Mouse (Mus musculus) kidney, embryonic 14.5 days (tissue): ENCODE measurements around the gene Rangrf. TPM values are rescaled to one million over a fixed set of nuclear protein-coding genes. Genes with fewer than 3 reads are reported as not detected.
"Not testable (repeated sequence)": the region's sequence is repeated elsewhere in the genome, so short reads cannot be mapped to it uniquely, and the experiment has no call there.

Experiments
- ATAC-seq: fragments of 200-750 bp; cut with Nextera tagmentation; 2 replicates; pipeline ENCODE4 v1.8.0; 2017; ENCODE audit warnings: moderate number of reproducible peaks, mild to moderate bottlenecking, moderate TSS enrichment, moderate library complexity; ENCODE audit not compliant: low FRiP score, low TSS enrichment
- H3K27ac ChIP-seq: fragments of 300-500 bp; sonication (generic); 2 replicates; pipeline ENCODE4 v1.5.1; 2014; ENCODE audit warnings: low read depth, mild to moderate bottlenecking, low read length, moderate library complexity, mixed read lengths
- H3K27me3 ChIP-seq: fragments of 300-500 bp; sonication (generic); 2 replicates; pipeline ENCODE4 v1.6.1; 2014; ENCODE audit warnings: mild to moderate bottlenecking, low read length; ENCODE audit not compliant: control insufficient read depth, insufficient read depth
- H3K36me3 ChIP-seq: fragments of 300-500 bp; sonication (generic); 2 replicates; pipeline ENCODE4 v1.6.1; 2014; ENCODE audit warnings: low read length, mixed read lengths; ENCODE audit not compliant: control insufficient read depth, insufficient read depth
- H3K4me1 ChIP-seq: fragments of 300-500 bp; sonication (generic); 2 replicates; pipeline ENCODE4 v1.6.1; 2014; ENCODE audit warnings: low read length, mixed read lengths; ENCODE audit not compliant: control insufficient read depth, insufficient read depth
- H3K4me2 ChIP-seq: fragments of 300-500 bp; sonication (generic); replicated peaks from 2 replicates; pipeline ENCODE4 v1.6.1; 2014; ENCODE audit warnings: low read depth, mild to moderate bottlenecking, low read length
- H3K4me3 ChIP-seq: fragments of 300-500 bp; sonication (generic); 2 replicates; pipeline ENCODE4 v1.5.1; 2014; ENCODE audit warnings: mild to moderate bottlenecking, low read length
- H3K9ac ChIP-seq: fragments of 300-500 bp; sonication (generic); 2 replicates; pipeline ENCODE4 v1.6.1; 2014; ENCODE audit warnings: low read depth, mild to moderate bottlenecking, low read length, moderate library complexity
- H3K9me3 ChIP-seq: fragments of 300-500 bp; sonication (generic); 2 replicates; pipeline ENCODE4 v1.6.1; 2016; ENCODE audit warnings: low read length; ENCODE audit not compliant: control insufficient read depth
- WGBS: fragments of 180-500 bp; shearing (Covaris S2); extraction: QIAGEN DNeasy Blood & Tissue Kit; methylation state at CpG from one replicate; pipeline ENCODE4 v1.1.7; 2014; 5-methylcytosine and 5-hydroxymethylcytosine counted together
- polyA plus RNA-seq: library from polyadenylated mRNA; unstranded; fragments of >200 nt; fragmentation: Nextera tagmentation; extraction: Ambion mirVana; gene quantifications from 2 replicates; pipeline ENCODE4 v1.2.1, GENCODE M21; 2014

Rangrf gene
- polyA plus RNA-seq, 1 experiment from 2014 or later, result 68.7 TPM

GRCm38 (mm10) chr11:68987365-68987882, 12.4 kb upstream of the Rangrf start:
- Histone ChIP-seq H3K4me3 (no peak overlapping the region), H3K36me3 (peaks cover 63% of the 10 kb centered on the region), H3K27ac (no peak overlapping the region), H3K4me2 (no peak overlapping the region), H3K9me3 (no peaks in the 10 kb centered on the region), H3K9ac (no peak overlapping the region), H3K27me3 (no peaks in the 10 kb centered on the region; the same call in 1 of the 2 replicates), H3K4me1 (no peaks in the 10 kb centered on the region)
- no peak for ATAC-seq
- WGBS, result 89% methylated on average over 11 of the region's 11 CpGs

GRCm38 (mm10) chr11:68982639-68983369, 7.8 kb upstream of the Rangrf start:
- Histone ChIP-seq H3K4me2 (no peak overlapping the region), H3K4me3 (no peak overlapping the region), H3K9ac (no peak overlapping the region), H3K27ac (no peak overlapping the region), H3K27me3 (no peaks in the 10 kb centered on the region; the same call in 1 of the 2 replicates), H3K4me1 (no peaks in the 10 kb centered on the region), H3K36me3 (peaks cover 19% of the 10 kb centered on the region), H3K9me3 (no peaks in the 10 kb centered on the region)
- 0 out of 2 replicates have a peak, but pooled peaks have one; percentile 32 for ATAC-seq
- WGBS, result 32% methylated on average over 4 of the region's 4 CpGs

GRCm38 (mm10) chr11:68980919-68981318, 5.9 kb upstream of the Rangrf start:
- no peak for ATAC-seq
- Histone ChIP-seq H3K9me3 (no peaks in the 10 kb centered on the region), H3K27me3 (no peaks in the 10 kb centered on the region), H3K36me3 (peaks cover 5% of the 10 kb centered on the region; the same call in 1 of the 2 replicates), H3K4me3 (no peak overlapping the region), H3K4me2 (no peak overlapping the region), H3K27ac (no peak overlapping the region), H3K4me1 (no peaks in the 10 kb centered on the region), H3K9ac (no peak overlapping the region)
- WGBS, result 62% methylated on average over 3 of the region's 3 CpGs

- H3K9ac ChIP-seq, result no peak overlapping the region
- H3K4me2 ChIP-seq, result no peak overlapping the region
- no peaks in the 10 kb centered on the region for H3K9me3 ChIP-seq
- no peak overlapping the region for H3K27ac ChIP-seq
- no peaks in the 10 kb centered on the region for H3K36me3 ChIP-seq
- H3K27me3 ChIP-seq, result no peaks in the 10 kb centered on the region
- H3K4me3 ChIP-seq, result no peak overlapping the region
- no peaks in the 10 kb centered on the region for H3K4me1 ChIP-seq
- ATAC-seq, result no peak
- WGBS, result 76% methylated on average over 5 of the region's 5 CpGs
Measured at GRCm38 (mm10) chr11:68979320-68979733, 4.3 kb upstream of the Rangrf start.

GRCm38 (mm10) chr11:68975601-68976000, 616 bp upstream of the Rangrf start:
- H3K4me1 ChIP-seq, result 0 out of 2 replicates have a peak, but pooled peaks cover 6% of the 10 kb centered on the region
- no peak for ATAC-seq
- 95% methylated on average over 1 of the region's 1 CpGs for WGBS
- no peak overlapping the region for H3K4me2 ChIP-seq
- H3K27ac ChIP-seq, result no peak overlapping the region
- no peak overlapping the region for H3K9ac ChIP-seq
- no peaks in the 10 kb centered on the region for H3K9me3 ChIP-seq
- H3K27me3 ChIP-seq, result no peaks in the 10 kb centered on the region
- H3K36me3 ChIP-seq, result no peaks in the 10 kb centered on the region
- H3K4me3 ChIP-seq, result no peak overlapping the region

GRCm38 (mm10) chr11:68974059-68974450, 930 bp downstream of the Rangrf start:
- H3K27me3 ChIP-seq, result no peaks in the 10 kb centered on the region
- peak overlapping the region; percentile 61 for H3K4me2 ChIP-seq
- H3K9me3 ChIP-seq, result no peaks in the 10 kb centered on the region
- peak overlapping the region; percentile 48 for H3K4me3 ChIP-seq
- no peaks in the 10 kb centered on the region for H3K36me3 ChIP-seq
- peak overlapping the region; percentile 28; the same call in 1 of the 2 replicates for H3K9ac ChIP-seq
- 0 out of 2 replicates have a peak, but pooled peaks cover 6% of the 10 kb centered on the region for H3K4me1 ChIP-seq
- 40% methylated on average over 6 of the region's 6 CpGs for WGBS
- ATAC-seq, result no peak
- no peak overlapping the region for H3K27ac ChIP-seq

- ATAC-seq, result peak; percentile 93
- not testable (repeated sequence) for H3K36me3 ChIP-seq, H3K4me1 ChIP-seq, H3K27ac ChIP-seq, H3K27me3 ChIP-seq, H3K9me3 ChIP-seq
- WGBS, result under 1% methylated on average over 37 of the region's 38 CpGs
- Histone ChIP-seq H3K9ac (peak overlapping the region; percentile 28; the same call in 1 of the 2 replicates), H3K4me2 (peak overlapping the region; percentile 61), H3K4me3 (peak overlapping the region; percentile 48)
Measured at GRCm38 (mm10) chr11:68973250-68974058, 1.5 kb downstream of the Rangrf start.

GRCm38 (mm10) chr11:68970232-68970631, 4.8 kb downstream of the Rangrf start:
- Histone ChIP-seq H3K36me3 (no peaks in the 10 kb centered on the region), H3K9me3 (no peaks in the 10 kb centered on the region), H3K4me2 (no peak overlapping the region), H3K27me3 (no peaks in the 10 kb centered on the region), H3K4me3 (no peak overlapping the region), H3K27ac (no peak overlapping the region), H3K9ac (no peak overlapping the region), H3K4me1 (peaks cover 14% of the 10 kb centered on the region)
- 83% methylated on average over 4 of the region's 4 CpGs for WGBS
- no peak for ATAC-seq
